Mouse (Mus musculus) liver, embryonic 13.5 days (tissue): Measurements from ENCODE around the gene Dgcr8. TPM values are rescaled to one million over a fixed set of nuclear protein-coding genes. Genes with fewer than 3 reads are reported as not detected.

Experiments
- ATAC-seq: fragments of 200-750 bp; cut with Nextera tagmentation; 2 replicates; pipeline ENCODE4 v1.8.0; 2017; ENCODE audit warnings: low read depth, mild to moderate bottlenecking, moderate number of reproducible peaks, moderate library complexity
- DNase-seq: peaks from one replicate; pipeline ENCODE4 v3.0.0; 2022
- H3K27ac ChIP-seq: fragments of 300-500 bp; sonication (generic); 2 replicates; pipeline ENCODE4 v1.5.1; 2015; ENCODE audit warnings: moderate library complexity, mild to moderate bottlenecking, inconsistent platforms
- H3K27me3 ChIP-seq: fragments of 300-500 bp; sonication (generic); 2 replicates; pipeline ENCODE4 v1.6.1; 2015; ENCODE audit warnings: mild to moderate bottlenecking, inconsistent platforms
- H3K36me3 ChIP-seq: fragments of 300-500 bp; sonication (generic); 2 replicates; pipeline ENCODE4 v1.6.1; 2015; ENCODE audit warnings: mild to moderate bottlenecking, inconsistent platforms
- H3K4me1 ChIP-seq: fragments of 300-500 bp; sonication (generic); replicated peaks from 2 replicates; pipeline ENCODE4 v1.6.1; 2015; ENCODE audit warnings: inconsistent platforms
- H3K4me2 ChIP-seq: fragments of 300-500 bp; sonication (generic); 2 replicates; pipeline ENCODE4 v1.6.1; 2015; ENCODE audit warnings: inconsistent platforms, mild to moderate bottlenecking, moderate library complexity
- H3K4me3 ChIP-seq: fragments of 300-500 bp; sonication (generic); replicated peaks from 2 replicates; pipeline ENCODE4 v1.5.1; 2015; ENCODE audit warnings: mild to moderate bottlenecking, inconsistent platforms
- H3K9ac ChIP-seq: fragments of 300-500 bp; sonication (generic); 2 replicates; pipeline ENCODE4 v1.6.1; 2015; ENCODE audit warnings: mild to moderate bottlenecking, inconsistent platforms
- H3K9me3 ChIP-seq: fragments of 300-500 bp; sonication (generic); replicated peaks from 2 replicates; pipeline ENCODE4 v1.6.1; 2016; ENCODE audit warnings: inconsistent platforms
- WGBS: fragments of 180-500 bp; shearing (Covaris S2); methylation state at CpG from one replicate; pipeline ENCODE4 v1.1.7; 2015; ENCODE audit not compliant: insufficient replicate concordance; 5-methylcytosine and 5-hydroxymethylcytosine counted together
- polyA plus RNA-seq: library from polyadenylated mRNA; unstranded; fragments of >200 nt; fragmentation: Nextera tagmentation; extraction: Ambion mirVana; gene quantifications from 2 replicates; pipeline ENCODE4 v1.2.1, GENCODE M21; 2015

Dgcr8 gene
- polyA plus RNA-seq, 1 experiment from 2014 or later: 13.4 TPM

DNA sequence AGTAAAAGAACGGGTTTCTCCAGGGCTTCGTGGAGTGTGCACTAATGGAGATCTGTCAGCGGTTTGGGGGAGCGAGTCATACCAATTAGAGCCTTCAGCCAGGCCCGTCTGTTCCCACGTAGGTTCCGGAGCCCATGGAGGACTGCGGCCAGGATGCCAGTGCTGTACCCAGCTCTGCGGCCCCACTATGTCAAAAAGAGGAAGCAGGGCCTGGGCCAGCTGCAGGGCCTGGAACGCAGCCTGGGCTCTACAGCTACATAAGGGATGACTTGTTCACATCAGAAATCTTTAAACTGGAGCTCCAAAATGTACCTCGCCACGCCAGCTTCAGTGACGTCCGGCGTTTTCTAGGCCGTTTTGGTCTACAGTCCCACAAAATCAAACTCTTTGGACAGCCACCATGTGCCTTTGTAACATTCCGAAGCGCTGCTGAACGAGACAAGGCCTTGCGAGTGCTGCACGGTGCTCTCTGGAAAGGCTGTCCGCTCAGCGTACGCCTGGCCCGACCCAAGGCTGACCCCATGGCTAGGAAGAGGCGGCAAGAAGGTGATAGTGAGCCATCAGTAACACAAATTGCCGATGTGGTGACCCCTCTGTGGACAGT lies 39.6 kb downstream of the Dgcr8 start:
- Histone ChIP-seq H3K9me3 (no peaks in the 10 kb centered on the region), H3K27ac (peak overlapping the region; percentile 91), H3K27me3 (no peaks in the 10 kb centered on the region), H3K4me1 (peaks cover 63% of the 10 kb centered on the region), H3K36me3 (peaks cover 75% of the 10 kb centered on the region), H3K4me3 (peak overlapping the region; percentile 94), H3K9ac (peak overlapping the region; percentile 93), H3K4me2 (peak overlapping the region; percentile 95)
- ATAC-seq (peak; percentile 9), DNase-seq (peak; percentile 40)
- 3% methylated on average over 27 of the region's 27 CpGs for WGBS

DNA sequence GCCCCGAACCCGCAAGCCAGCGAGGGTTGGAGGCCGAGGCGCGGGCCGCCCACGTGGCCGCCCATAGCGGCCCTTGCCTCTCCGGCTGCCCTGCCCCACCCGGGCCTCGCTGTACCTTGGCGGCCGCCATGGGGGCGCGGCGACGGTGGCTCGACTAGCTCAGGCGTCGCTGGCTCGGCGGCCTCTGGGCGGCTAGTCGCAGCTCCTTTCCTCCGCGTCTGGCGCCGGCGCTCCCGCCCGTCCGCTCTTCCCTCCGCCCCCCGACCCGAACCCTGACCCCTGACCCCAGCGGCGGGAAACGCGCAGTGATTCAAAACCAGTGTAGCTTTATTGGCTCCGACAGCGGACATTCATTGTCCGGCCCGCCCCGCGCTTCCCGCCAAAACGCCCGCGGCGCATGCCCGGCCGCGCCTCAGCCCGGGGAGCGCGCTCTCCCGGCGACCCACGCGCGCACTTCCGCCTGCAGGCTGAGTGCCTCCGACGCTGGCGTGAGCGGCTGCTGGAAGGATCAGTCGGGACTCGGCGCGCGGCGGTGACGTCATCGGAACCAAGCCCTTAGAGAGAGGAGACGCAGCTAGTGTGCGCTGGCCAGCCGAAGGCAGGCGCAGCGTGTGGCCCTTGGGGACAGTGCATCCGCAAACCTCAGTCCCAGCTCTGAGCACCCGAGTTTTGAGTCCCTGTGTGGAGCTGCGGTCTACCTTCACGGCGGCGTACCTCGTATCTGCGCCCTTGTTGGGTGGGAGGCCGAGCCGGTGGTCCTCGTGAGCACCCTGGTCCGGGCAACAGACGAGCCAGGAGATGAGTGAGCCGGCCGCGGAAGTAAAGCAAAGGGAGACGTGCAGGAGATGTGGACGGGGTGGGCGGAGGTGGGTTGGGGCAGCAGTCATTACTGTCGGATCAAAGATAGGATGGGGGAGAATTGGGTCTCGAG lies 40.3 kb downstream of the Dgcr8 start, which contains the start of the genes Trmt2a and Ranbp1:
TSS of gene Trmt2a (plus strand) at position 247 of the 931 bp plus-strand sequence.
TSS of gene Ranbp1 (minus strand) at position 300 of the 931 bp plus-strand sequence.
- peak within 1 kb of the TSS; percentile 95 for H3K4me2 ChIP-seq
- WGBS: under 1% methylated on average over 102 of the region's 102 CpGs
- H3K36me3 ChIP-seq: peaks cover 75% of the 10 kb centered on the region
- peak; percentile 90 for ATAC-seq
- H3K9ac ChIP-seq: peak within 1 kb of the TSS; percentile 93
- peaks cover 60% of the 10 kb centered on the region for H3K4me1 ChIP-seq
- peak within 1 kb of the TSS; percentile 91 for H3K27ac ChIP-seq
- H3K4me3 ChIP-seq: peak within 1 kb of the TSS; percentile 94
- no peaks in the 10 kb centered on the region for H3K27me3 ChIP-seq
- DNase-seq: peak; percentile 98
- no peaks in the 10 kb centered on the region for H3K9me3 ChIP-seq

DNA sequence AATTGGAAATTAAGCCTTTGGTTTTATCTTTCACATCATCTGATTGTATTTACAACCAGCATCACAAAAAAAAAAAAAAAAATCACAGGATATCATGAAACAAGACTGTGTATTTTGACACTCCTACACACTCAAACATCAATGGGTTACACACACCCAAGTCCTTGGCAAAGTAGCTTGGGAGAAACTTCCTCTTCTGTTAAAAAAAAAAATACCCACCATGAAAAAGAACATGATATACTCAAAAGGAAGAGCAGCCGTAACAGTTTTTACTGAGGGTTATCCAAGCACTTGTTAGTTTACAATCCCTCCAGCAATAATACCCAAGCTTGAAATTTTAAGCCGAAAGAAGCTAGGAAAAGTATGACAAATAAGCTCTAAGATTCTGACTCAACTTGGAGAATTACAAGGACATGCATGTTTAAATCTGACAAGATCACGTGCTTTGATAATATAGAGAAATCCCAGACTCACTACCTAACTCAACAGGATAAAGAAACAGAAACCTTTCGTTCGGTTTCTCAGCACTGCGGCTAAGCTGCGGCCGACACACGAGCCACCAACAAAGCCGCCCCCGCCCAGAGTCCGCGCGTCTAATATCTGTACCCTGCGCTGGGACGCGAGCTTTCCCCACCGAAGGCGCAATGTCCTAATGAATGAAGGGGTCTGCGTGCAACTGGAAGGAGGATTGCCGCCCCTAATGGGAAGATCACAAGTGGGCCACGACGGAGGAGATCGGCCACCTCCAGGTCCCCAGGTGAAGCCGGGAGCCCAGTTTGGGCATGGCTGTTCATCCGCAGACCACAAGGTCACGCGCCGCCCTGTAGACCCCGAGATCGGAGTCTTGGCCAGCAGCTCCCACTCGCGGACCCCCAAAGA lies 41.3 kb downstream of the Dgcr8 start:
- Histone ChIP-seq H3K9me3 (no peaks in the 10 kb centered on the region), H3K4me1 (peaks cover 58% of the 10 kb centered on the region), H3K4me2 (peak overlapping the region; percentile 95), H3K27me3 (no peaks in the 10 kb centered on the region), H3K36me3 (peaks cover 75% of the 10 kb centered on the region), H3K4me3 (peak overlapping the region; percentile 94), H3K9ac (peak overlapping the region; percentile 93), H3K27ac (peak overlapping the region; percentile 91)
- under 1% methylated on average over 33 of the region's 33 CpGs for WGBS
- DNase-seq: no peak
- ATAC-seq: no peak

DNA sequence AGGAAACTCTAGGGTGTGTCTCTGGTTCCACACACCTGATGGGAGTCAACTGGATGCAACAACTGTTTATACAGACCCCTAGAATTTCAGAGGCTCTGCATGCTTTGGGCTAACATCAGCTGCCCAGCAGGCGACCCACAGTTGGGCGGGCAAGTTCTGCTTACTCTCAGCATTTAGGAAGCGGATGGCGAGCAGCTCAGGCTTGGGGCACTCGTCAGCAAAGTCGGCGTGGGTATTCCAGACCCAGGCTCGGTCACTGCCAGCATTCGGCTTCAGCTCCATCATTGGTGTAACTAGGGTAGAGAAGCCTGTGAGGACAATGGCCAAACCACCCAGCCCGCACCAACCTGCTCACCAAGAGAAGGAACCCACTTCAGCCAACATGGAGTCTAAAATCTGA lies 47.5 kb downstream of the Dgcr8 start:
- no peak overlapping the region for H3K9ac ChIP-seq
- peaks cover 29% of the 10 kb centered on the region for H3K4me1 ChIP-seq
- 89% methylated on average over 10 of the region's 10 CpGs for WGBS
- no peaks in the 10 kb centered on the region for H3K27me3 ChIP-seq
- H3K27ac ChIP-seq: no peak overlapping the region
- H3K9me3 ChIP-seq: no peaks in the 10 kb centered on the region
- no peak overlapping the region for H3K4me2 ChIP-seq
- no peak for DNase-seq
- ATAC-seq: no peak
- no peak overlapping the region for H3K4me3 ChIP-seq
- peaks cover 89% of the 10 kb centered on the region for H3K36me3 ChIP-seq

DNA sequence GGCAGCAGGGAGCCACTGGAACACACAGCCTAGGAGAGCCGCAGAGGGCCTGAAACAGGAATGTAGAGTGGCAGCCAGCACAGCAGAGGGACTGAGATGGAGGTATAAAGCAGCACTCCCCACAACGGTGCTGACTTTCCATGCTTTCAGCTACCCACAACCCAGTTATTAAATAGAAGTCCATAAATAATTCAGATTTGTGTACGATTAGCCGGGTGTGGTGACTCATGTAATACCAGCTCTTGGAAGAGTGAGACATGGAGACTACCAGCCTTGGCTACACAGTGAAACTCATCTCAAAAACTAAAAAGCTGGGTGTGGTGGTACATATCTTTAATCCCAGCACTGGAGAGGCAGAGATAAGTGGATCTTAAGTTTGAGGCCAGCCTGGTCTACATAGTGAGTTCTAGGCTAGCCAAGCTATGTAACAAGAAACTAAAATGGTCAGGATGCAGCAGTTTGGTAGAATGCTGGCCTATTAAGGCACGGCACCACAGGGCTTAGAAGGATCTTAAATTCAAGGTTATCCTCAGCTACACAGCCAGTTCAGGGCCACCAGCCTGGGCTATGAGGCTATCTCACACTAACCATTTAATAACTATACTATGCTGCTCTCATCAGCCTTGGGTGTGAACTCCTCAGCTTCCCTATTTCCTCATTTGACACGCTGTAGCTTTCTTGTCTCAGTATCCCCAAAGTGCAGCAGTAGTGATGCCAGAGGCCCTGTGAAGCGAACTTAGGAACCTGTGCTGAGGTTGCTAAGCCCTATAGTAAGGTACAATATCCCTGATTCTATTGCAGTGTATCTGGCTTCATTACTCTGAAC lies 52.2 kb downstream of the Dgcr8 start:
- Histone ChIP-seq H3K27me3 (peaks cover 35% of the 10 kb centered on the region), H3K9me3 (no peaks in the 10 kb centered on the region), H3K4me1 (peaks cover 50% of the 10 kb centered on the region), H3K4me3 (no peak overlapping the region), H3K9ac (no peak overlapping the region), H3K27ac (no peak overlapping the region), H3K36me3 (peaks cover 42% of the 10 kb centered on the region), H3K4me2 (no peak overlapping the region)
- ATAC-seq: peak; percentile 46
- no peak for DNase-seq
- WGBS: 65% methylated on average over 7 of the region's 7 CpGs

DNA sequence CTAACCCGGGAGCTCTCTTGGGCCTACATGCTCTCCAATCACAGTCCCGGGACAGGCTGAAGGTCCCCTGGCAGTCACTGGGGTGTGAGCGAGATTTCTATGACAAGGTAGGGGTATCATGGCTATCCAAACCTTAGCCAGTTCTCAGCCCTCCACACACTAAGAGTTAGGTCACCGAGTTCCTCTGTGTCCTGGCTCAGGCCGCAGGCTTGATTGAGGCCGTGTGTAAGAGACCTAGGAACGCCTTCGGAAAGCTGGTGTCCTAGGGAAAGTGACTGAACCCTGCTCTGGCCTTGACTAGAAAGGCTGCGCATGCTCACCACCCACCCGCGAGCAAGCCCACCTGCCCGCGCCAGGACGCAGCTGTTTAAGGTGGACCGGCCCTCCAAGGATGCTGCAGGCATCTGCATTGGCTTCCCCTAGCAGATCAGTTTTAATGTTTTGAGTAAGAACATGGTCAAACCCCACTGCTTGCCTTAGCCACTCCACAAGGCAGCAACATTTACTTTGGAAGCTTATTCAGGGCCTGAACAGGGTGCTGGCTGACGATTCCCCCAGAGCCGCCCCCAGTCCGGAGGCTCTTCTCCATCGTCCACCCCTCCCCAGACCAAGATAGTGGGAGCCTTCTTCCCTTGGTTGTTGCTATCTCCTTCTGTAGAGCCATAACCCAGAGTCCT lies 53.5 kb downstream of the Dgcr8 start:
- Histone ChIP-seq H3K27me3 (peaks cover 35% of the 10 kb centered on the region), H3K4me2 (peak overlapping the region; percentile 76), H3K9me3 (no peaks in the 10 kb centered on the region), H3K9ac (peak overlapping the region; percentile 68), H3K4me3 (peak overlapping the region; percentile 66), H3K4me1 (peaks cover 50% of the 10 kb centered on the region), H3K36me3 (peaks cover 28% of the 10 kb centered on the region), H3K27ac (peak overlapping the region; percentile 43)
- WGBS: 11% methylated on average over 19 of the region's 19 CpGs
- peak; percentile 22 for ATAC-seq
- DNase-seq: no peak

DNA sequence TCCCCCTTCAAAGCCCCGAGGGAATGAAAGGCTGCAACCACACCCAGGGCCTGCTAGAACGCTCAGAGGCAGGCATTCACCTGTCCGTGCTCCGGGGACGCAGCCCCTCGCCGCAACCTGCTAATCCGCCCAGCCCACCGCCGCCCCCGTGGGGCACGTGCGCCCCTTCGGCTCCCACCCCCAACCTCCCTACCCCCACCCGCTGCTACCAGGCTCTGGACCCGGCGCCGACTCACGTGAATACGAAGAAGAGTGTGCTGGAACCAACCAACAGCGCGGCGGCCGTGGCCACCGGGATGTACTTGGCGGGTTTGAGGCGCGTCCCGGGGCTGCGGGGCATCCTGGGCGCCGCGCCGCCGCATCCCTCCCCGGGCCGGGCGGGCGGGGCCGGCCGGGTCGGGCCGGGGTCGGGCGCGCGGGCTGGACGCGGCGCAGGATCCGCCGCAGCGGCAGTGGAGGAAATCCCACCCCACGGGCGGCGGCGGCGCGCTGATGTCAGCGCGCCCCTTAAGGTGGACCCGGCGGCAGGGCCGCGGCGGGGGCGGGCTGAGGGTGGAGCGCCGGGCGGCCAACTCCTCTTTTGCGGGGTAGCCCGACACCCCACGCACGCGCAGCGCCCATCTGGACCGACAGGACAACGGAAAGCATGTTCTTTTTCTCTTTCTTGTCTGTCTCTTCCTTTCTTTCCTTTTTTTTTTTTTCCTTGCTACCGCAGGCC lies 54.2 kb downstream of the Dgcr8 start, which contains the start of gene Zdhhc8:
TSS of gene Zdhhc8 (minus strand) at position 466 of the 718 bp plus-strand sequence.
- Histone ChIP-seq H3K4me1 (peaks cover 56% of the 10 kb centered on the region), H3K9me3 (no peaks in the 10 kb centered on the region), H3K27me3 (peaks cover 35% of the 10 kb centered on the region), H3K36me3 (peaks cover 21% of the 10 kb centered on the region), H3K4me3 (peak within 1 kb of the TSS; percentile 66), H3K9ac (peak within 1 kb of the TSS; percentile 68), H3K4me2 (peak within 1 kb of the TSS; percentile 76), H3K27ac (peak within 1 kb of the TSS; percentile 43)
- DNase-seq (no peak), ATAC-seq (peak; percentile 48)
- WGBS: under 1% methylated on average over 59 of the region's 79 CpGs

DNA sequence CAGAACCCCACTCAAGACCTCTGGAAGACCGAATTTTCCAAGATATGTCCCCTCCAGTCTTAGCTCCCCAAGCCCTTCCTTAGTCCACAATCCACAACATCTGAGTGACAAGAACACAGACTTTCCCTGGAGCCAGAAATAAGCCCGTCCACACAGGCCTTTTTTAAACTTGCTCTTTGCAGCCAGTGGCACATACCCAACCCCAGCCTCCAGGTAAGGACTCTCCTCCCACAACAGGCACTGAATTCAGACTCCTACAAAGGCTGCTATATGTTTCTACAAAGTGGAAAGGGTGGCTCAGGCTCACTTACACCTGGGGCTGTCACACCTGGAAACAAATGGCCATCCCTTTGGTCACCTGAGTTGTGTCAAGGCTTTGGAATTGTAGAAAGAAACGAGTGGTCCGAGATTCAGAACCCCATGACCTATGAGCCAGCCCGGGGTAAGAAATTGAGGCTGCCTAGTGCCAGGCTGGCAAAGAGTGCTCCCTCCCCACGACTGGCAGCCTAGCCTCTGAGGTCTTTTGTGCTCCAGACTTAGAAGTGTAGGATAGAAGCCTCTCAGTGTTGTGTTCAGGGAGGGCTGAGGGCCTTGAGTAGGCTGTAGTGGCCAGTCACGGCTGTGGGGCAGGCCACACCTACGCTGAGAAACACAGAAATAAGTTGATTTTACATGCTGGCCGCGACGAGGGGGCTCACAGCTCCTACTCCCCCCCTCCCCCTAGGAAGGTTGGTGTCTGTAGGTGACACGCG lies 55.0 kb downstream of the Dgcr8 start:
- no peak for ATAC-seq

DNA sequence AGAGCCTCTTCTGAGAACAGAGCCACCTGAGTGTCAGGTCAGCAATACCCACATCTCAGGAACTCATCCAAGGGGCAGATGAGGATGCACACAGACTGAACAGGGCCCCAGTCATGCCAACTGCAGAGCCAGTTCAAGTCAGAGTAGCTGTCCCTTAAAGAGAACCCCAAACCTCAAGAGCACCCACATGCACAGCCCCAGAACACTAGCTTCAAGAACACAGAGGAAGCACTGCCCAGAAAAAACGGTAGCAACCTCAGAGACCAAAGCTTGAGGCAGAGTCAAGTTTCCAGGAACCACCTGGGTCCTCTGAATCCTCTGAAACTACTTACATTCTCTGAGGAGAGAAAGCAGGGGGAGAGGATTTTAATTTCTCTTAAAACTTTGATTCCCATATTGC lies 55.6 kb downstream of the Dgcr8 start:
- Histone ChIP-seq H3K36me3 (peaks cover 8% of the 10 kb centered on the region), H3K27ac (no peak overlapping the region), H3K9ac (no peak overlapping the region), H3K27me3 (peaks cover 35% of the 10 kb centered on the region), H3K4me2 (no peak overlapping the region), H3K4me1 (peaks cover 65% of the 10 kb centered on the region), H3K4me3 (no peak overlapping the region), H3K9me3 (no peaks in the 10 kb centered on the region)
- ATAC-seq (no peak), DNase-seq (no peak)
- WGBS: 22% methylated on average over 1 of the region's 1 CpGs

More for the DNA sequence above, 55.0 kb downstream of the Dgcr8 start:
- no peak overlapping the region for H3K27ac ChIP-seq
- WGBS: 21% methylated on average over 13 of the region's 13 CpGs
- H3K36me3 ChIP-seq: peaks cover 15% of the 10 kb centered on the region
- H3K9me3 ChIP-seq: no peaks in the 10 kb centered on the region
- peak overlapping the region; percentile 76 for H3K4me2 ChIP-seq
- H3K4me1 ChIP-seq: peaks cover 63% of the 10 kb centered on the region
- no peak for DNase-seq
- peak overlapping the region; percentile 66 for H3K4me3 ChIP-seq
- H3K9ac ChIP-seq: peak overlapping the region; percentile 68
- H3K27me3 ChIP-seq: peaks cover 35% of the 10 kb centered on the region
